Mouse (Mus musculus): ENCODE measurements around the gene Gm10715.
"Not testable (repeated sequence)": the region's sequence is repeated elsewhere in the genome, so short reads cannot be mapped to it uniquely, and the experiment has no call there.

Gene Gm10715

GRCm38 (mm10) chr9:3024912-3025467, 11.7 kb upstream of the Gm10715 start, which contains the start of gene Gm10717:
TSS of gene Gm10717 (plus strand) at chr9:3025417.
- not testable (repeated sequence) for DNase-seq

- DNase-seq = not testable (repeated sequence)
These were observed 11.0 kb upstream of the Gm10715 start for GRCm38 (mm10) chr9:3025653-3026052.

DNA sequence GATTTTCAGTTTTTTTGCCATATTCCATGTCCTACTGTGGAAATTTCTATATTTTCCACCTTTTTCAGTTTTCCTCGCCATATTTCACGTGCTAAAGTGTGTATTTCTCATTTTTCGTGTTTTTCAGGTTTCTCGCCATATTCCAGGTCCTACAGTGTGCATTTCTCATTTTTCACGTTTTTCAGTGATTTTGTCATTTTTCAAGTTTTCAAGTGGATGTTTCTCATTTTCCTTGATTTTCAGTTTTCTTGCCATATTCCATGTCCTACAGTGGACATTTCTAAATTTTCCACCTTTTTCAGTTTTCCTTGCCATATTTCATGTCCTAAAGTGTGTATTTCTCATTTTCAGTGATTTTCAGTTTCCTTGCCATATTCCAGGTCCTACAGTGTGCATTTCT, 10.5 kb upstream of the Gm10715 start:
- DNase-seq = not testable (repeated sequence)

GRCm38 (mm10) chr9:3026741-3027140, 9.9 kb upstream of the Gm10715 start:
- not testable (repeated sequence) for DNase-seq

GRCm38 (mm10) chr9:3027200-3027599, 9.5 kb upstream of the Gm10715 start:
- DNase-seq = peak; percentile 49

GRCm38 (mm10) chr9:3029276-3030000, 7.2 kb upstream of the Gm10715 start:
- DNase-seq = not testable (repeated sequence)

- peak; percentile 80 for DNase-seq
These were observed 5.9 kb upstream of the Gm10715 start for GRCm38 (mm10) chr9:3030677-3031318.

GRCm38 (mm10) chr9:3034299-3034698, 2.4 kb upstream of the Gm10715 start, which contains the start of gene Gm17535:
TSS of gene Gm17535 (plus strand) at chr9:3034599.
- not testable (repeated sequence) for DNase-seq

DNA sequence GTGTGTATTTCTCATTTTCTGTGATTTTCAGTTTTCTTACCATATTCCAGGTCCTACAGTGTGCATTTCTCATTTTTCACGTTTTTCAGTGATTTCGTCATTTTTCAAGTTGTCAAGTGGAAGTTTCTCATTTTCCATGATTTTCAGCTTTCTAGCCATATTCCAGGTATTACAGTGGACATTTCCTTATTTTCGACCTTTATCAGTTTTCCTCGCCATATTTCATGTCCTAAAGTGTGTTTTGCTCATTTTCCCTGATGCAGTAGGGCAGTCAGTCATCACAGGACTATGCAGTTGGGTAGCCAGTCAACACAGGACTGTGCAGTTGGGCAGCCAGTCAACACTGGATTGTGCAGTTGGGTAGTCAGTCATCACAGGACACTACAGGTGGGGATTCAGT, 1.5 kb downstream of the Gm10715 start:
- DNase-seq = peak; percentile 1
